In genomic region chr9:108339886-108340257, GRCm38 (mm10) we compare ENCODE assay signal across 7 mouse cellular contexts. TPM values are rescaled to one million over a fixed set of nuclear protein-coding genes. Genes with fewer than 3 reads are reported as not detected.
A peak's percentile ranks its signal among the peaks of the same experiment; 100 is the strongest.
DNase-seq lines count a peak whose midpoint lies in the region; ATAC-seq lines count a peak whose summit lies in the region.

No protein-coding gene starts in this region.

- no peak for ATAC-seq in embryonic facial prominence, embryonic 13.5 days (ENCODE audit: insufficient number of reproducible peaks, insufficient read depth, low FRiP score, low TSS enrichment, low read depth)
- ATAC-seq in liver, embryonic 12.5 days: no peak
- ATAC-seq in neural tube, embryonic 14.5 days (ENCODE audit: low read depth): no peak

- H3K27ac ChIP-seq in embryonic facial prominence, embryonic 13.5 days: peak overlapping the region; percentile 98
- peak overlapping the region; percentile 100 for H3K27ac ChIP-seq in liver, embryonic 12.5 days
- H3K27ac ChIP-seq in neural tube, embryonic 14.5 days (ENCODE audit: low read depth, low read length): peak overlapping the region; percentile 89; the same call in 1 of the 2 replicates

- H3K9me3 ChIP-seq in embryonic facial prominence, embryonic 13.5 days: no peaks in the 10 kb centered on the region
- no peaks in the 10 kb centered on the region for H3K9me3 ChIP-seq in liver, embryonic 12.5 days (replicated peaks)
- no peaks in the 10 kb centered on the region for H3K9me3 ChIP-seq in neural tube, embryonic 14.5 days (ENCODE audit: control insufficient read depth, low read length)

- H3K9ac ChIP-seq in embryonic facial prominence, embryonic 13.5 days: peak overlapping the region; percentile 94
- H3K9ac ChIP-seq in liver, embryonic 12.5 days: peak overlapping the region; percentile 98
- peak overlapping the region; percentile 89 for H3K9ac ChIP-seq in neural tube, embryonic 14.5 days (replicated peaks; ENCODE audit: low read depth, low read length)

- H3K4me1 ChIP-seq in embryonic facial prominence, embryonic 13.5 days: peaks cover 26% of the 10 kb centered on the region
- peaks cover 64% of the 10 kb centered on the region for H3K4me1 ChIP-seq in liver, embryonic 12.5 days
- H3K4me1 ChIP-seq in neural tube, embryonic 14.5 days (ENCODE audit: control insufficient read depth, insufficient read depth, low read length): peaks cover 15% of the 10 kb centered on the region

- H3K27me3 ChIP-seq in embryonic facial prominence, embryonic 13.5 days: no peaks in the 10 kb centered on the region
- H3K27me3 ChIP-seq in liver, embryonic 12.5 days (replicated peaks): no peaks in the 10 kb centered on the region
- H3K27me3 ChIP-seq in neural tube, embryonic 14.5 days (ENCODE audit: control insufficient read depth, insufficient read depth, low read length): no peaks in the 10 kb centered on the region

- peak overlapping the region; percentile 86 for H3K4me2 ChIP-seq in embryonic facial prominence, embryonic 13.5 days
- H3K4me2 ChIP-seq in liver, embryonic 12.5 days: peak overlapping the region; percentile 71
- H3K4me2 ChIP-seq in neural tube, embryonic 14.5 days (ENCODE audit: low read depth, low read length): peak overlapping the region; percentile 64

- H3K4me3 ChIP-seq in embryonic facial prominence, embryonic 13.5 days: peak overlapping the region; percentile 79
- H3K4me3 ChIP-seq in liver, embryonic 12.5 days: peak overlapping the region; percentile 86
- H3K4me3 ChIP-seq in neural tube, embryonic 14.5 days (ENCODE audit: low read depth, low read length): peak overlapping the region; percentile 74

- H3K36me3 ChIP-seq in embryonic facial prominence, embryonic 13.5 days: peaks cover 23% of the 10 kb centered on the region
- peaks cover 59% of the 10 kb centered on the region for H3K36me3 ChIP-seq in liver, embryonic 12.5 days
- peaks cover 9% of the 10 kb centered on the region; the same call in 1 of the 2 replicates for H3K36me3 ChIP-seq in neural tube, embryonic 14.5 days (ENCODE audit: control insufficient read depth, insufficient read depth, low read length)

- DNase-seq in CD4-positive helper T cell, adult 2 months (ENCODE audit: low read depth, low spot score): peak; percentile 30
- DNase-seq in R1 (ENCODE audit: low read depth, low spot score) (peak; percentile 53), MN1 (ENCODE audit: low spot score) (no peak)
- DNase-seq in heart, postnatal 4 days: peak; percentile 35

- WGBS in embryonic facial prominence, embryonic 13.5 days: 9% methylated on average over 20 of the region's 20 CpGs
- WGBS in liver, embryonic 12.5 days (ENCODE audit: insufficient replicate concordance): 2% methylated on average over 20 of the region's 20 CpGs
- WGBS in neural tube, embryonic 14.5 days: 15% methylated on average over 20 of the region's 20 CpGs

RNA-seq across cellular contexts. Expression of gene Gpx1, which starts 1.2 kb away (rescaled TPM):
- polyA plus RNA-seq in embryonic facial prominence, embryonic 13.5 days (2015; fragmentation: Nextera tagmentation; extraction: Ambion mirVana): 775 and 811 TPM in 2 replicates
- 100 to 1,000 TPM; 159 to 185 TPM for total RNA-seq in heart, postnatal 4 days (2021)
- 5,938 and 5,957 TPM in 2 replicates for polyA plus RNA-seq in liver, embryonic 12.5 days (2016; fragmentation: Nextera tagmentation; extraction: Ambion mirVana)
- 463 and 504 TPM in 2 replicates for polyA plus RNA-seq in neural tube, embryonic 14.5 days (2014; fragmentation: Nextera tagmentation; extraction: Ambion mirVana)

RNA-seq across cellular contexts. Expression of gene Usp4, which starts 7.8 kb away (rescaled TPM):
- polyA plus RNA-seq in embryonic facial prominence, embryonic 13.5 days (2015; fragmentation: Nextera tagmentation; extraction: Ambion mirVana): 106 and 110 TPM in 2 replicates
- total RNA-seq in heart, postnatal 4 days (2021): 100 to 1,000 TPM; 105 to 108 TPM
- 87.4 and 92.1 TPM in 2 replicates for polyA plus RNA-seq in liver, embryonic 12.5 days (2016; fragmentation: Nextera tagmentation; extraction: Ambion mirVana)
- polyA plus RNA-seq in neural tube, embryonic 14.5 days (2014; fragmentation: Nextera tagmentation; extraction: Ambion mirVana): 130 and 149 TPM in 2 replicates

RNA-seq across cellular contexts. Expression of gene Tcta, which starts 33.9 kb away (rescaled TPM):
- 31.5 and 34.2 TPM in 2 replicates for polyA plus RNA-seq in embryonic facial prominence, embryonic 13.5 days (2015; fragmentation: Nextera tagmentation; extraction: Ambion mirVana)
- total RNA-seq in heart, postnatal 4 days (2021): 10 to 100 TPM; 15.9 to 19.1 TPM
- polyA plus RNA-seq in liver, embryonic 12.5 days (2016; fragmentation: Nextera tagmentation; extraction: Ambion mirVana): 13.4 TPM in 2 replicates
- 55.2 and 60.8 TPM in 2 replicates for polyA plus RNA-seq in neural tube, embryonic 14.5 days (2014; fragmentation: Nextera tagmentation; extraction: Ambion mirVana)

RNA-seq across cellular contexts. Expression of gene Rhoa, which starts 33.9 kb away (rescaled TPM):
- polyA plus RNA-seq in embryonic facial prominence, embryonic 13.5 days (2015; fragmentation: Nextera tagmentation; extraction: Ambion mirVana): 437 and 448 TPM in 2 replicates
- total RNA-seq in heart, postnatal 4 days (2021): 100 to 1,000 TPM; 341 to 348 TPM
- polyA plus RNA-seq in liver, embryonic 12.5 days (2016; fragmentation: Nextera tagmentation; extraction: Ambion mirVana): 249 and 259 TPM in 2 replicates
- 151 and 173 TPM in 2 replicates for polyA plus RNA-seq in neural tube, embryonic 14.5 days (2014; fragmentation: Nextera tagmentation; extraction: Ambion mirVana)

RNA-seq across cellular contexts. Expression of gene Amt, which starts 43.2 kb away (rescaled TPM):
- polyA plus RNA-seq in embryonic facial prominence, embryonic 13.5 days (2015; fragmentation: Nextera tagmentation; extraction: Ambion mirVana): 12.5 and 15.3 TPM in 2 replicates
- total RNA-seq in heart, postnatal 4 days (2021): 1 to 10 TPM; 3.6 to 6.0 TPM
- polyA plus RNA-seq in liver, embryonic 12.5 days (2016; fragmentation: Nextera tagmentation; extraction: Ambion mirVana): 10.9 and 12.9 TPM in 2 replicates
- 24.7 and 27.9 TPM in 2 replicates for polyA plus RNA-seq in neural tube, embryonic 14.5 days (2014; fragmentation: Nextera tagmentation; extraction: Ambion mirVana)
